Mouse (Mus musculus): Measurements from ENCODE around the gene Chmp1a.

GRCm38 (mm10) chr8:123242107-123242923 is 29.8 kb upstream of the Chmp1a start:
- TF ChIP-seq CTCF (IDR thresholded peaks at IDR 0.05; ENCODE audit: low read depth) (no peak), EP300 (IDR thresholded peaks at IDR 0.05; ENCODE audit: low read depth) (no peak)
